Mouse (Mus musculus): ENCODE results near the gene Aldh1a2.

Gene Aldh1a2

DNA sequence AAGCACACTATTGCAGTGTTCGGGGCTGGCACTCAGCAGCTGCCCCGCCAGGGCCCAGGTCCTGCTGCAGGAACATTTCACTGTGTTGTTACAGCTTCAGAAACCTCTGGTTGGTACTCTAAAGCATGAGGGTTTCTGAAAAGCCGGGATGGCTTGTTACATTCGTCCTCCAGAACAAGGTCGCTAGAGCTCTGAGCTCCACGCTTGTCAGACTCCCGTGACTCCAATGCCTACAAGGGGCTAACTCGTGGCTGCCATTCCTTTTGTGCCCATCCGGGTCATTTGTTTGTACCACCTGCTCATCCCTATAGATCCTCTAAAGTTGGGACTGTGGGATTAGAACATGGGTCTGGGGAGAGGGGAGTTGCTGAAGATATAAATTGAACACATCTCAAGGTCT lies 70.8 kb downstream of the Aldh1a2 start:
- in situ Hi-C loops (cut with MboI, MseI) = no loop called here

- in situ Hi-C loops (cut with MboI, MseI) = no loop called here
These were observed 73.1 kb downstream of the Aldh1a2 start for GRCm38 (mm10) chr9:71288738-71289137.

DNA sequence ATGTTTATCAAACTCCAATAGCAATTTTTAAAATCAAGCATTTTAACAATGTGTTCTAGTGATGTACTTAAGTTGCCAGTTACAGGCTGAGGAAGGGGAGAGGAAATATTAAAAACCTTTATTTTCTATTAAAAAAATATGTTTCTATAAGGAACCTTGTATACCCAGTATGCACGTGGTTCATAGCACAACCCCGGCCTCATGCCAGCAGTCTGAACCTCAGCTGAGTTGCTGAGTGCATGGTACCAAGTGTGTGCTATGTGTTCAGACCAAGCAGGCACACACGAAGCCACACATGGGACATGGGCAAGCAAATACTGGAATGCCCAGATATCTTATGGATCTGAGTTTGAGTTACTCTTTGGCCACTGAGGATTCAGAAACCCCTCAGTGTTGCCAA lies 74.2 kb downstream of the Aldh1a2 start:
- in situ Hi-C loops (cut with MboI, MseI) = no loop called here

DNA sequence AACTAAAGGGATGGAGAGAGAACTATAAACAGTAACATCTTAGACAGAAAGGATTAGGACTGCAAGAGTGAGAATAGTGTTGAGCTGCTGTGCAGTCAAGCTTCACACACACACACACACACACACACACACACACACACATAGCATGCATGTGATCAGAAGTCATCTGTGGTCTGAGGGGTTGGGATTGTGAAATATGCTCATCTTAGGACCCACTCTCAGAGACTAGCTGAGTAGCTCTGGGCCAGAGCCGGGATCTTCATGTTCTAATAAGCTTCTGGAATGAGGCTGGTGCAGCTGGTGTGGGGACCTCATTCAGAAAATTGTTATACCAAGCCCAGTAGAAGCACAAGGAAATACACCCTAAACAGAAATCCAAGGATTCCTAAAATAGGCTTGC lies 75.1 kb downstream of the Aldh1a2 start:
- in situ Hi-C loops (cut with MboI, MseI) = no loop called here

GRCm38 (mm10) chr9:71295501-71295900 lies 79.9 kb downstream of the Aldh1a2 start:
- in situ Hi-C loops (cut with MboI, MseI) = loop anchor here in 1 of 2 experiments (5.0 kb wide), 1 partner anchor 78 kb away; the partner anchor contains the start of gene Aldh1a2

- in situ Hi-C loops (cut with MboI, MseI) = no loop called here
These were observed 88.0 kb downstream of the Aldh1a2 start for GRCm38 (mm10) chr9:71303594-71303993.

- in situ Hi-C loops (cut with MboI, MseI) = no loop called here
These were observed 91.7 kb downstream of the Aldh1a2 start for GRCm38 (mm10) chr9:71307106-71307789.

GRCm38 (mm10) chr9:71315960-71316359 lies 100.4 kb downstream of the Aldh1a2 start:
- in situ Hi-C loops (cut with MboI, MseI) = no loop called here

GRCm38 (mm10) chr9:71317096-71317920 lies 101.7 kb downstream of the Aldh1a2 start:
- in situ Hi-C loops (cut with MboI, MseI) = no loop called here

DNA sequence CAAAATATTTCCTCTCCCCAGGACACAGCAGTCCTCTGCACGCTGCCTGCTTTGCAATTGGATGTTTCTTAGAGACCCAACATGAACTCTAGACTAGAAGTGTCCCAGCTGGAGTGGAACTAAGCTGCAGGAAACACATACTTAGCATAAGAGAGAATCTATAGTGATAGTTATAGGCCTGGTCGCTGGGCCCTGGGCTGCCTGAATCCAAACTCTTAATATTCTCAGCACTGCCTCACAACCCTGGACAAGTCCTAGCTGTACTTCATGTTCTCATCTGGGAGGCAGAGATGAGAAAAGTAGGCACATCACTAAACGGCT lies 102.3 kb downstream of the Aldh1a2 start:
- in situ Hi-C loops (cut with MboI, MseI) = no loop called here

DNA sequence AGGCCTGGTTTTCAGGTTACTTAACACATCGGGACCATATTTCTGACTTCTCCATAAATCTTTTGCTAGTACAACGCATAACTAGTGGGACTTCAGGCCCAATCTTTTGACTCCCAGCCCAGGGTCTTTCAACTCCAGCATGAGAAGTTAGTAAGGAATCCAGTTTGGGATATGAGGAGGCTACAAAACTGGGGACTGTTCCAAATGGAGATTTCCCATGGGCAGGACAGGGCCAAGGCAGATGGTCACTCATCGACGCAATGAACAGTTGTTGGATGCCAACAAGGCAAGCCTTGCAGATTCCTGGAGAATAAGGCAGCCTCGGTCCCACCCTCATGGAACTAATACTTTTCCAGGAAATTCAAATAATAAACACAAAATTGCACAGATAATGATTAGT lies 104.2 kb downstream of the Aldh1a2 start:
- in situ Hi-C loops (cut with MboI, MseI) = no loop called here

- in situ Hi-C loops (cut with MboI, MseI) = no loop called here
These were observed 104.9 kb downstream of the Aldh1a2 start for GRCm38 (mm10) chr9:71320246-71321155.

DNA sequence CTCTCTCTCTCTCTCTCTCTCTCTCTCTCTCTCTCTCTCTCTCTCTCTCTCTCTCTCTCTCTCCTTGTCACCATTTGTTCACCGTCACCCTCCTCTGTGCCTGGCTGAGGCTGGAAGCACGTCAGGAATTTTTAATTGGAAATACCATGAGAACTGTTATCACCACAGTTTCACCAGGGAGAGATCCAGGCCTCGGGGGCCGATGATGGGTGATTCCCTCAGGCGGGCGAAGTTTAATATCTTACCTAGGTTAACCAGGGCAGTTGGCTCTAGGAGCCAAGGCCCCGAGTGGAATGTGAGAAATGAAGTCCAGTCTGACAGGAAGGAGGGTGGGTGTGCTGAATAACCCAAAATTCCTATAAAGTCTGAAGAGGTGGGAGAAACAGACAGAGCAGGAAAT lies 105.8 kb downstream of the Aldh1a2 start:
- in situ Hi-C loops (cut with MboI, MseI) = no loop called here

DNA sequence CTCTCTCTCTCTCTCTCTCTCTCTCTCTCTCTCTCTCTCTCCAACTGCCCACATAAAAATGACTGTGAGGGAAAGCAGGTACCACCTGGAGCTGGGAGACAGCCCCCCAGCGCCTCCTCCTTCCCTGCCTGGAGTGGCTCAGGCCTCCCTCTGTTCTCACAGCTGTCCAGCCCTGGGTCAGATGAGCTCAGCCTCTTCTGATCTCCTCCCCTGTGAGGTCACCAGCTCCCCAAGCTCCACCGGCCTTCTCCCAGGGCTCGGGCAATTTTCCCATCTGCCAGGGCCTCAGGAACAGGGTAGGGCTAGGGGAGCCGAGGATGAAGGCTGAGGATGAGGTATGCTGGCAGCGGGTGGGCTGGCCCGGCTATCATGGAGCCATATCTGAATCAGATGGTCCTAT lies 106.3 kb downstream of the Aldh1a2 start:
- in situ Hi-C loops (cut with MboI, MseI) = no loop called here

GRCm38 (mm10) chr9:71323303-71323952 lies 107.8 kb downstream of the Aldh1a2 start:
- in situ Hi-C loops (cut with MboI, MseI) = no loop called here

DNA sequence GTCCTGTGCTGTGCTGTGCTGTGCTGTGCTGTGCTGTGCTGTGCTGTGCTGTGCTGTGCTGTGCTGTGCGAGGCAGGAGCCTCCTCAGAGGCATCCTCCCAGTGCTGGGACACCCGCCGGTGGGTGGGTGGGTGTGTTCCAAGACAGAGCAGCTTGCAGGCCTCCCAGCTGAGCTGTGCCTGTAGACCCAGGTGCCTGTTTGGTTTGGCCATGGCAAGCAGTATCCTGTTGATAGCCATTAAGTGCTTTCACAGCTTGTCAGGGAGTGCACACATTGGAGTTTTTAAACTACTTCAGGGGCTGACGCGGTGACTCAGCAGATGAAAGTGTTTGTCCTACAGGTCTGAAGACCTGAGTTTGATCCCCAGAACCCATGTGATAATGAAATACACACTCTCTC lies 108.5 kb downstream of the Aldh1a2 start:
- in situ Hi-C loops (cut with MboI, MseI) = no loop called here

DNA sequence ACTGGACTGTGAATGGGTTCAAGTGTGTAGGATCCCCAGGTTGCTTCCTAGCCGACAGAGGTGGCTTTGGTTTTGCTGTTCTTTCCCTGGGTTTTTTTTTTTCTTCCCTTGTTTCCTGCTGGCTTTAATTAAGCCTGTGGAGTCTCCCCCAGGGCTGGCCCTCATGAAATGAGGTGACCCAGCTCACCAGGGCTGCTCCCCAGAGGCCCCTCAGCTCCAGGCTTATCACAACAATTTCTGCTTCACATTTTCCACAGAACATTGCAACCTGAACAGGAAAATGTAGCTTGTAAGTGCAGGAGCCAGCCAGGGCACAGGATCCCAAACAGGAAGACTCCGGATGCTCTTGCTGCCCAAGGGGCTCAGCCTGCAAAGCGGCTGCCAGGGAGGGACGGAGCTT lies 110.7 kb downstream of the Aldh1a2 start:
- in situ Hi-C loops (cut with MboI, MseI) = no loop called here

DNA sequence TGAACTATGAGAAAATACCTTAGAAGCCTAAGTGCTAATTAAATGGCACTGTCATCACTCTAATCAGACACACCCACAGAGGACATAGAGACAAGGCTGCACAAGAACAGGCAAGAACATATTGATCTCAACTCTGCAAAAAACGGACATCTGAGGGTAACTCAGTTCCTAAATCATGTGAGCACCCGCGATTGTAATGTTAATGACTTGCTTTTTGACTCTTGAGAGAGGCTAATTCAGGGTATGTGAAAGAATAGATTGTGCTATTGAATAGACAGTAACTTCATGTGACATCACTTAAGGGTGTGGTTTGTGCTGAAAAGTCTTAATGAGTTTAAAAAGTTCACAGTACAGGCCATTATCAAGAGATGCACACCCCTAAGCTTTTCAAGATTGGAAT lies 116.1 kb downstream of the Aldh1a2 start:
- in situ Hi-C loops (cut with MboI, MseI) = no loop called here

GRCm38 (mm10) chr9:71336674-71337073 lies 121.1 kb downstream of the Aldh1a2 start:
- in situ Hi-C loops (cut with MboI, MseI) = no loop called here

- in situ Hi-C loops (cut with MboI, MseI) = no loop called here
These were observed 121.8 kb downstream of the Aldh1a2 start for GRCm38 (mm10) chr9:71337425-71337824.

DNA sequence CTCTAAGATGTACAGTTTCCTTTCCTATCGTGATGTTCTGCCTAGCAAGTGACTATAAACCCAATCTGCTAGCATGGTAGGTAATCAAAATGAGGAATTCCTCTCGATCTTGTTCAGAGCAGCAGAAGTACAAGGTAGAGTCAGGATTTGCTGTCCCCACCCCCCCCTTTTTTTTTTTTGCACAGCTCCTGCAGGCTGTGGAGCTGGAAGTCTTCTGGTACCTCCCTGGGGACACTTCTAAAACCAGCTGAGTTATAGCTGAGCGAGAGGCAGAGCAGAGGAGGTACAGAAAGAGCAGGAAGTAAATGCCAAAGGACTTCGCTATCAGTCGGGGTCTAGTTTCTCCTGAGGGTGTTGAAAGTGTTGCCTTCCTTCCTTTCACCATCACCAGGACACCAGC lies 124.5 kb downstream of the Aldh1a2 start:
- in situ Hi-C loops (cut with MboI, MseI) = no loop called here

Measured in T-helper 17 cell (primary cell).